Mouse (Mus musculus): ENCODE measurements at regions not wholly inside any gene's neighbourhood (a gene's known extent, or its start where the extent isn't known, plus 50 kb on each side); places are given as distances from the start of the nearest gene placed in this dataset.

GRCm38 (mm10) chr2:7963456-7963855 is 454.1 kb upstream of the Celf2 start:
- no peak for ATAC-seq (replicated peaks)
- H3K4me2 ChIP-seq (replicated peaks) = no peak overlapping the region
- H3K27me3 ChIP-seq = no peaks in the 10 kb centered on the region
- no peak overlapping the region for H3K27ac ChIP-seq (replicated peaks)
- no peaks in the 10 kb centered on the region for H3K36me3 ChIP-seq
- no peaks in the 10 kb centered on the region for H3K4me1 ChIP-seq
- no peak overlapping the region for H3K9ac ChIP-seq (replicated peaks)
- no peaks in the 10 kb centered on the region for H3K9me3 ChIP-seq
- H3K4me3 ChIP-seq = no peak overlapping the region

GRCm38 (mm10) chr2:7954210-7954609 is 444.8 kb upstream of the Celf2 start:
- Histone ChIP-seq H3K4me2 (replicated peaks) (no peak overlapping the region), H3K4me1 (no peaks in the 10 kb centered on the region), H3K4me3 (no peak overlapping the region), H3K9ac (replicated peaks) (no peak overlapping the region), H3K9me3 (no peaks in the 10 kb centered on the region), H3K36me3 (no peaks in the 10 kb centered on the region), H3K27ac (replicated peaks) (no peak overlapping the region), H3K27me3 (no peaks in the 10 kb centered on the region)
- ATAC-seq (replicated peaks) = no peak
- WGBS = 80% methylated on average over 2 of the region's 2 CpGs

GRCm38 (mm10) chr2:7952846-7953245 is 443.5 kb upstream of the Celf2 start:
- Histone ChIP-seq H3K27me3 (no peaks in the 10 kb centered on the region), H3K9me3 (no peaks in the 10 kb centered on the region), H3K4me3 (no peak overlapping the region), H3K27ac (replicated peaks) (no peak overlapping the region), H3K36me3 (no peaks in the 10 kb centered on the region), H3K4me2 (replicated peaks) (no peak overlapping the region), H3K9ac (replicated peaks) (no peak overlapping the region), H3K4me1 (no peaks in the 10 kb centered on the region)
- WGBS = 94% methylated on average over 2 of the region's 2 CpGs
- no peak for ATAC-seq (replicated peaks)

GRCm38 (mm10) chr2:7944946-7945345 is 435.6 kb upstream of the Celf2 start:
- Histone ChIP-seq H3K36me3 (no peaks in the 10 kb centered on the region), H3K4me2 (replicated peaks) (no peak overlapping the region), H3K27ac (replicated peaks) (no peak overlapping the region), H3K9me3 (no peaks in the 10 kb centered on the region), H3K4me3 (no peak overlapping the region), H3K4me1 (no peaks in the 10 kb centered on the region), H3K9ac (replicated peaks) (no peak overlapping the region), H3K27me3 (no peaks in the 10 kb centered on the region)
- WGBS = 71% methylated on average over 2 of the region's 2 CpGs
- ATAC-seq (replicated peaks) = peak; percentile 26; the same call in 1 of the 2 replicates

GRCm38 (mm10) chr2:7933617-7934016 is 424.3 kb upstream of the Celf2 start:
- ATAC-seq (replicated peaks) = no peak
- WGBS = 82% methylated on average over 6 of the region's 6 CpGs
- H3K9ac ChIP-seq (replicated peaks) = no peak overlapping the region

GRCm38 (mm10) chr2:7906271-7906670 is 396.9 kb upstream of the Celf2 start:
- H3K27ac ChIP-seq (replicated peaks) = no peak overlapping the region
- no peak for ATAC-seq (replicated peaks)
- H3K4me3 ChIP-seq = no peak overlapping the region
- no peaks in the 10 kb centered on the region for H3K27me3 ChIP-seq
- no peak overlapping the region for H3K4me2 ChIP-seq (replicated peaks)
- WGBS = 44% methylated on average over 1 of the region's 1 CpGs
- H3K4me1 ChIP-seq = no peaks in the 10 kb centered on the region
- H3K9ac ChIP-seq (replicated peaks) = no peak overlapping the region
- no peaks in the 10 kb centered on the region for H3K36me3 ChIP-seq
- H3K9me3 ChIP-seq = 0 out of 2 replicates have a peak, but pooled peaks cover 6% of the 10 kb centered on the region

More at GRCm38 (mm10) chr2:7933617-7934016, 424.3 kb upstream of the Celf2 start:
- Histone ChIP-seq H3K27ac (replicated peaks) (no peak overlapping the region), H3K9me3 (no peaks in the 10 kb centered on the region), H3K4me3 (no peak overlapping the region), H3K4me1 (no peaks in the 10 kb centered on the region), H3K4me2 (replicated peaks) (no peak overlapping the region), H3K27me3 (no peaks in the 10 kb centered on the region), H3K36me3 (no peaks in the 10 kb centered on the region)

- H3K27ac ChIP-seq (replicated peaks) = no peak overlapping the region
- no peaks in the 10 kb centered on the region for H3K27me3 ChIP-seq
- H3K36me3 ChIP-seq = no peaks in the 10 kb centered on the region
- no peak overlapping the region for H3K4me2 ChIP-seq (replicated peaks)
- H3K9ac ChIP-seq (replicated peaks) = no peak overlapping the region
- no peaks in the 10 kb centered on the region for H3K4me1 ChIP-seq
- 67% methylated on average over 3 of the region's 3 CpGs for WGBS
- H3K4me3 ChIP-seq = no peak overlapping the region
- H3K9me3 ChIP-seq = 0 out of 2 replicates have a peak, but pooled peaks cover 8% of the 10 kb centered on the region
- ATAC-seq (replicated peaks) = no peak
Observed at GRCm38 (mm10) chr2:7893787-7894186, 384.4 kb upstream of the Celf2 start.
